Mouse (Mus musculus) testis, postnatal 14 days (tissue): ENCODE measurements around the gene Rdm1.
"Not testable (repeated sequence)": the region's sequence is repeated elsewhere in the genome, so short reads cannot be mapped to it uniquely, and the experiment has no call there.

Experiments used
- DNase-seq: peaks from one replicate; pipeline ENCODE4 v3.0.0; 2021; ENCODE audit warnings: low spot score

Gene Rdm1

DNA sequence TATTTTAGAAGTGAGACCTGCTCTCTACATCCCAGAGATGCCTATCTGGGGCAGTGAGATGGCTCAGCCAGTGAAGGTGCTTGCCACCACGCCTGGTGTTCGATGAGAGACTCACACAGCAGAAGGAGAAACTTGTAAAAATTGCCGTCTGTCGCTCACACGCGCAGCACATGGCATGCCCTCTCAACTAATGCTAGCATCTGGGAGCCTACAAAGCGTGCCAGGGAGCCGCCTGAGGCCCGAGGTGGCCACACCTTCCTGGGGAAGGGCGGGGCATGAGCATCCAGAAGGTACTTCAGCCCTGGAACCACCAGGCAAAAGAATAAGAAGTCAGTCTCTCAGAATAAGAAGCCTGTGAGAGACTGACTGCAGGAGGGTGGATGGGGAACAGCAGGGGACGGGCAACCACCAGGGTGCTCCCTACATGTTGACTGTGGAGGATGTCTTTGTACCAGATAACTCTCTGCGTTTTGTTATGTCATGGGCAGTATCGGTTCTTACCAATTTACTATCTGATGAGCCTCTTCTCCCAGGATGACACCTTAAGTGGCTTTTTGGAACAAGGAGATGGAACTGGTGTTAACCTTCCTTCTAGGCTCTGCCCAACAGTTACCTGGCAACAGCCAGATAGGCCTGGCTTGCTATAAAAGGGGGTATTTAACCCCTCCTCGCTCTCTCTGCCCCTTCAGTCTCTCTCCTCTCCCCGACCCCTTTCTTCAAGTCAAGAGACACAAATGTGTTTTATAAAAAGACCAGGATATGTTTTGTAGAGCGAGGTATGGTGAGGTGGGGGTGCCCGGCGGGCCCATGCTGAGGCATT is 9.8 kb upstream of the Rdm1 start:
- DNase-seq, result no peak

DNA sequence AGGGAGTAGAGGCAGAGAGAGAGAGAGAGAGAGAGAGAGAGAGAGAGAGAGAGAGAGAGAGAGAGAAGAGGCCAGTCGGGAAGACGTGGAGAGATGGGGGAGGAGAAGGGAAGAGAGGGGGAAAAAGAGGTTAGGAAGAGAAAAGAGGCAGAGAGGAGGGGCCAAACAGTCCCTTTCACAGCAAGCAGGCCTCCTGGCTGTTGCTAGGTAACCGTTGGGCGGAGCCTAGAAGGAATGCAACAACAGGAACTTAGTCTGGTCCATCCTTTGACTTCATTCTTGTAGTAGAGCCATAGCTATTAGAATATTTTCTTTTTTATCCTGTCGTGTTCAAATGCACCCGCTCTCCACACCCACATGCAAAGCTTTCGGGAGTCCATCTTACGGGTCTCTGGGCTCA is 9.1 kb upstream of the Rdm1 start:
- DNase-seq, result peak; percentile 58

DNA sequence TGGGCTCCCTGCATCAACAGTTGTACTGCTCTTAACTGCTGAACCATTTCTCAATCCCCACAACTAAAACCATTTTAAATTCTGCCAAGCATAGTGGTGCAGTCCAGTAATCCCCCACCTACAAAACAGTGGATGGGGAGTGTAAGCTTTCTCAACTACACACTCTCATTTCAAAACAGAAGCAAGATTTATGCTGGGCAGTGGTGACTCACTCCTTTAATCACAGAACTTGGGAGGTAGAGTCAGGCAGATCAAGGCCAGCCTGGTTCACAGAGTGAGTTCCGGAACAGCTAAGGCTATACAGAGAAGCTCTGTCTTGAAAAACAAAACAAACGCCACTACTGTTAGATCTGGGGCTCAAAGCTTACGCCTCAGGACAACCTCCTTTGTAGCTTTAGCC is 8.4 kb upstream of the Rdm1 start:
- DNase-seq, result no peak

DNA sequence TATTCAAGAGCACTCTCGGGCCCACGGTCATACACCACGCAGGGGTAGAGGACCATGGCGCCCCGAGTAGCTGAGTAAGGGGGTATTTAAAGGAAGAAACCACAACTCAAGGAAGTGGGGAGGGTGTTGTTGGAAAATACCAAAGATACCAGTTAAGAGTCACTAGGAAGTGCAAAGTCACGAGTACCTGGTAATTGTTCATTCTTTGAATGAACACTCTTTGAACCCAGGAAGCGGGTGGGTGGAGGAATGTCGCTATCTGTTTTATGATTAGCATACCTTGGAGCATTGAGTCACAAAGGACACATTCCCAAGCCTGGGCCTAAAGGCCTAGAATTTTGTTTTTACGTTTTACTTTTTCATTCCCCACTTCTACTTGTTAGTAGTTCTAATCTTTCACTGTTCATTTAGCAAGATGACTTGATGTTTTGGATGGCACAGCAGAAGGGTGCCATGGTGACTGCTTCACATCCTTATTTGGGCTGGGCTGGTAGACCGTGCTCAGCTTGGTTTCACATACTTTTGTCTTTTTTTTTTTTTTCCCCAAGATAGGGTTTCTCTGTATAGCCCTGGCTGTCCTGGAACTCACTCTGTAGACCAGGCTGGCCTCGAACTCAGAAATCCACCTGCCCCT is 6.9 kb upstream of the Rdm1 start:
- not testable (repeated sequence) for DNase-seq

DNA sequence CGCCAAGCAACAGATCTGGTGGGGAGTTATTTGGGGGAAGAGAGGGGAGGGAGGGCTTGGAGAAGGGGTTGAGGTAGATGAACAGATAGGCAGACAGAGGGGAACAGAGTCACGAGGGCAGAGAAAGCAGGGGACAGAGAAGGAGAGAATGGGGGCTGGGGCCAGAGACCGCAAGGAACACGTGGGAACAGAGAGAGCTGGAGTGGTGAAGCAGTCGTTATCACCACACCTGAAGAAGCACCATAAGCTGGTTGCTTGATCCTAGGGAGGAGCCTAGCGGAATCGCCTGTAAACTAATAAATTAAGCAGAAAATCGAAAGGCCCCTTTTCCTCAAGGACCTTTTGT is 373 bp upstream of the Rdm1 start:
- DNase-seq, result no peak

DNA sequence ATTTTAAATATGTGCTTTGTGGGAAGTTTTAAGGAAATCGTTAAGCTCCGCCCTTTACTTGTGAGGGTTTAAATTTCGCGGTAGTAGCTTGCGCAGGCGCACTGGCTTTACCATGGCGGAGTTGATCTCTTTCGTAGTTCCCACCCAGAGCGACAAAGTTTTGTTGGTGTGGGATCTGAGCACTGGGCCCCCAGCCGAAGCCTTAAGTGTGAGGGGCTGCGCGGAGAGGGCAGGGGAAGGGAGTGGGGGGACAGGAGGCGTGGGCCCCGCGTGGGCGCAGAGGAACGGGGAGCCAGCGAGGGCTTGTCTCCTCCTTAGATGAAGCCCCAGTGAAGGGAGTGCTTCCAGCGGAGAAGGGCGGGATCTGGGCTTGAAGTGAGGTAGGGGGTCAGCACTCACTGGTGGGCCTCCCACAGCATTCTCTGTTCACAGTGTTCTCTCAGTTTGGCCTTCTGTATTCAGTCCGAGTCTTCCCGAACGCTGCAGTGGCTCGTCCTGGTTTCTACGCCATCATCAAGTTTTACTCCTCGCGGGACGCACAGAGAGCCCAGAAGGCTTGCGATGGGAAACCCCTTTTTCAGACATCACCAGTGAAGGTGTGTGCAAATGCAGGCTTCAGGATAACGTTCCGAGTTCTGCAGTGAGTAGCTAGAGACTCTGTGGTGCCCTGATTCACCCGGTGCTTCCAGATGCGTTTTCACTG is 1.0 kb downstream of the Rdm1 start:
- DNase-seq, result peak; percentile 87

DNA sequence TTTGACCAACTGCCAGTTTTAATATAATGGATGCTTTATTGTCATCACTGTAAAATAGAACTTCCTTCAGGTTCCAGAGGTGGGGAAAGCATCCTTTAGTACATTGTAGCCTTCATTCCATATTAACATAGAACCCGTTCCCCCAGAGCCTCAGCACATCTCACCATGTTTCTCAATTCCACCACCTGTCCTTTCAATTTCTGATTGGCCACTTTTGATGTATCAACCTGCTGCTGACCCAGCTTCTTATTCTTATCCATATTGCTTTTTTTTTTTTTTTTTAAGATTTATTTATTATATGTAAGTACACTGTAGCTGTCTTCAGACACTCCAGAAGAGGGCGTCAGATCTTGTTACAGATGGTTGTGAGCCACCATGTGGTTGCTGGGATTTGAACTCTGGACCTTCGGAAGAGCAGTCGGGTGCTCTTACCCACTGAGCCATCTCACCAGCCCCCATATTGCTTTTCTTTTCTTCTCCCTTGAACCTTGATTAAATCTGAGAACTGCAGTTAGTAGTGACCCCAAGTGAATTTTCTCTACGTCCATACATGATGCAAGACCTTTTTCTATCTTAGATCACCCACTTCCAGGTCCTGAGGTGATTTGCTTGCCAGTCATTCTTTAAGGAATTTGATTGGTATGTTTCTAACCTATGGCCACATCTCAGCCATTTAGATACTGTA is 1.9 kb downstream of the Rdm1 start:
- not testable (repeated sequence) for DNase-seq

DNA sequence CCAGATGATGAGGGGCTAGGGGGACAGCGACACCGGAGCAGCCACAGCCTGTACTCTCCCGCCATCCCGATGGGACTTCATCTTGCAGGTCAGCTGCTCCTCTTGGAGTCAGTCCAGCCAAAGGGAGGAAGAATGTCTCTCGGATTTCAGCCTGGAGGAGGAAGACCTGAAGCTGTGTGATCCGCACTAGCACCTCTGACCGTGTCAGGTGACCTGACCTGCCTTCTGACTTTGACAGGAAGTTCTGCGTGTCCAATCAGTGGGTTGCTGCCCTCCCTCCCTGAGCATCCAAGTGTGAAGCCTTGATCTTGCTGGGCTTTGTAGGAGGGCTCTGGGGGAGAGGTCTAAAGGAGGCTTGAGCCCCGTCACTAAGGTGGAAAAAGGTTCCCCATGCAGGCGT is 8.7 kb downstream of the Rdm1 start:
- no peak for DNase-seq

DNA sequence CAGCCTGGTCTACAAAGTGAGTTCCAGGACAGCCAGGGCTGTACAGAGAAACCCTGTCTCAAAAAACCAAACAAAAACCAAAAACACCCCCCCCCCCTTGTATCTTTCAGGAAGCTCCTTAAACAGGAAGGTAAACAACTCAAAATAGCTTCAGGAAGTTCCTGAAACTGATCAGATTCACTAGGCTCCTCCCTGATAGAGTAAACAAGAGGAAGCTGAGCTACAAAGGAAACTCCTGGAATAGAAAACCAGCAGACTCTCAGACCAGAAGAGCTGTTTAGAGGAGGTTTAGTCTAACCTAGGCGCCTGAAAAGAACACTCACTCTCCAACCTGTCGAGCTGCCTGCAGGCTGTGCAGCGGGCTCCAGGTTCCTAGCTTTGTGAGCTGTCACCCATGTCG is 12.8 kb downstream of the Rdm1 start:
- no peak for DNase-seq

DNA sequence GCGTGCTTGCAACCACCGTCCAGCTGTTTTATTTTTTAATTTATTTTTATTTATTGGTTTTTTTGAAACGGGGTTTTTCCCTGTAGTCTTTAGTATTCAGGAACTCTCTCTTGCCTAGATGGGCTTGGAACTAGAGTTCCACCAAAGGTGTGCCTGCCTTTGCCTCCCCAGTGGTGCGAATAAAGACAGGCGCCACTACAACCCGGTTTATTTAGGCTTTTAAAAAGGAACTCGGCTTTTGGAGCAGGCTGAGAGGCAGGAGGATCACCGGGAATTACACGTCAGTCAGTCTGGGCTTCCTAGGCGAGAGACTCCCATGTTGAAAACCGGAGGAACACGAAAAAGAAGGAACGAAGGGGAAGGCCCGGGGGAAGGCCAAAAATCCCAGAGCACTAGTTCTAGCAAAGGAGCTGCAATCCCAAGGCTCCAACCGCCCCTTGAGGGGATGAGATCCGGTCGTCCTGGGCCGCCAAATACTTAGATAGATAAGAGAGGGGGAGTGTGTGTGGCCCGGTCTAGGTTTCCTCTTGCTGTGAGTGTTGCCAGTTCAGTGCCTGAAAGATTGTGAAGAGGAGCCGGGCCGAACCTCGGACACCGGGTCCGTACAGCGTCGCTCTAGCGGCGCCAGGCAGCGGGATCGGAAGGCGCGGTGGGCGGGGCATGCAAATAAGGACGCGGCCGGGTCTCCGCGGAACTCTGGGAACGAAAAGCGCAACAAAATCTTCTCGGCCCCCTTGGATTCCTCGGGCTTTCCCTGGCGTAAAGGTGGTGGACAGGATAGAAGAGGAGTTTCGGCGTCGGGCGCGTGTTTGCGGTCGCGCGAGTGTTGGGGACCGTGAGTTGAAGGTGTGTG is 14.1 kb downstream of the Rdm1 start:
- peak; percentile 86 for DNase-seq

DNA sequence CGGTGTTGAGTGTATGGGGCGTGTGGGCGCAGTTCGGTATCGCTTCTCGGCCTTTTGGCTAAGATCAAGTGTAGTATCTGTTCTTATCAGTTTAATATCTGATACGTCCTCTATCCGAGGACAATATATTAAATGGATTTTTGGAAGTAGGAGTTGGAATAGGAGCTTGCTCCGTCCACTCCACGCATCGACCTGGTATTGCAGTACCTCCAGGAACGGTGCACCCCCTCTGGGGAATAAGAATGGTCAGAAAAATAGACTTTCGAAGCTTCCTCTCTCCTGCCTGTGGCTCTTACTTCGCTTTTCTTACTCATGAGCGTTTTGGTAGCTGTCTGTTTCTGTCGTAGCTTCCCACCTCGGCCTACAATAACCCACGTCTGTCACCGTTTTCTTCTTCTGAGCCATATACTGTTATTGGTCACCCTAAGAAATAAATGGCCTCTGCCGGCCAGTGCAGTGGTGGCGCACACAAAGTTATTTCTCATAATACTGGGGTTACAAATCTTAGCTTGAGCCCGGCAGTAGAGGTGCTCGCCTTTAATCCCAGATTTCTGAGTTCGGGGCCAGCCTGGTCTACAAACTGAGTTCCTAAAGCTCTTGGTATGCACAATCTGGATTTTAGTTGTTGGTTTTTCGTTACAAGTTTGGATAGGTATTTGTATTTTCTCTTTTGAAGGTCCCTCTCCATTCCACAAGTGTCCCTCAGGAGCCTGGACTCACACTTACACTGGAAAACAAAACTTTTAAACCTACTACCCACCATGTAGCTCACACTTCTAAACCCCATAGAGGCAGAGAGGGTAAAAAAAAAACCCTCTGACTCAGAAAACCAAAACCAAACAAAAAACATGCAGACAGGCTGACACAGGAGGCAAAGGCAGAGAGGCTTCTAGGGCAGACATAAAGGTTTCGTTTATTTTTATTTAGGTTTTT is 15.0 kb downstream of the Rdm1 start:
- DNase-seq, result not testable (repeated sequence)

DNA sequence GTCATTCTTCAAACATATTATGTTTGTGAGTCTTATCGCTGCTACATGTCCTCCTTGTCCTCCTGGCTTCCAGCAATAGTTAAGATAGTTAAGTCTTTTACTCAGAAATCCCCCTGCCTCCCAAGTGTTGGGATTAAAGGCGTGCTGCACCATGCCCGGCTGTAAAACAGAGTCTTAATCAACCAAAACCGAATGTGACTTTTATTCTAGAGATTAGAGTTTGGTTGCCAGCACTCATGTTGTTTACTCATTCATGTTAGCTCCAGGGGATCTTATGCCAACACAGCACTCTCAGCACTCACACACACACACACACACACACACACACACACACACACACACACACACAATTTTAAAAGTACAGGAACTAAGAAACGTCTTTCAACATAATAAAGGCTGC is 15.9 kb downstream of the Rdm1 start:
- no peak for DNase-seq

DNA sequence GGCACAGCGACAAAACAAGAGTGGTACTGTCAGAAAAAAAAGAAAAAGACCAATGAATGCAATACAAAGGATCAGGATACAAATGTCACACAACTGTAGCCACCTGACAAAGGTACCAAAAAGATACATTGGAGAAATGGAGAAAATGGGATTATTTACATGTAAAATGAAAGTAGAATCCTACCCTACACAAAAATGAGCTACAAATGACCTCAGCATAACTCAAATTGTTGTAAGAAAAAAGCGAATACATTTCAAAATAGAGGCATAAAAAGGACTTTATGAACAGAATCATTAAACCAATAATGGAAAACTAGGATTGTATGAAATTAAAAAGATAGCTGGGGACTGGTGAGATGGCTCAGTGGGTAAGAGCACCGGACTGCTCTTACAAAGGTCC is 17.6 kb downstream of the Rdm1 start:
- DNase-seq, result no peak

DNA sequence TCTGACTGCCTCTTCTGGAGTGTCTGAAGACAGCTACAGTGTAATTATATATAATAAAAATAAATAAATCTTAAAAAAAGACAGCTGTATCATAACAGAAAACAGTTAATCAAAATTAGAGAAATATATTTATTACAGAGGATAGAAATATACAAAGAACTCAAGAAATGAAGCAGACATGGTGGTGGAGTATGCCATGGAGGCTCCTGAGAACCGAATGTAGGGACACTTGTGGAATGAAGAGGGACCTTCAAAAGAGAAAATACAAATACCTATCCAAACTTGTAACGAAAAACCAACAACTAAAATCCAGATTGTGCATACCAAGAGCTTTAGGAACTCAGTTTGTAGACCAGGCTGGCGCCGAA is 18.0 kb downstream of the Rdm1 start:
- not testable (repeated sequence) for DNase-seq

DNA sequence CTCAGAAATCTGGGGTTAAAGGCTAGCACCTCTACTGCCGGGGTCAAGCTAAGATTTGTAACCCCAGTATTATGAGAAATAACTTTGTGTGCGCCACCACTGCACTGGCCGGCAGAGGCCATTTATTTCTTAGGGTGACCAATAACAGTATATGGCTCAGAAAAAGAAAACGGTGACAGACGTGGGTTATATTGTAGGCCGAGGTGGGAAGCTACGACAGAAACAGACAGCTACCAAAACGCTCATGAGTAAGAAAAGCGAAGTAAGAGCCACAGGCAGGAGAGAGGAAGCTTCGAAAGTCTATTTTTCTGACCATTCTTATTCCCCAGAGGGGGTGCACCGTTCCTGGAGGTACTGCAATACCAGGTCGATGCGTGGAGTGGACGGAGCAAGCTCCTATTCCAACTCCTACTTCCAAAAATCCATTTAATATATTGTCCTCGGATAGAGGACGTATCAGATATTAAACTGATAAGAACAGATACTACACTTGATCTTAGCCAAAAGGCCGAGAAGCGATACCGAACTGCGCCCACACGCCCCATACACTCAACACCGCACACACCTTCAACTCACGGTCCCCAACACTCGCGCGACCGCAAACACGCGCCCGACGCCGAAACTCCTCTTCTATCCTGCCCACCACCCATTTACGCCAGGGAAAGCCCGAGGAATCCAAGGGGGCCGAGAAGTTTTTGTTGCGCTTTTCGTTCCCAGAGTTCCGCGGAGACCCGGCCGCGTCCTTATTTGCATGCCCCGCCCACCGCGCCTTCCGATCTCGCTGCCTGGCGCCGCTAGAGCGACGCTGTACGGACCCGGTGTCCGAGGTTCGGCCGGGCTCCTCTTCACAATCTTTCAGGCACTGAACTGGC is 18.7 kb downstream of the Rdm1 start:
- DNase-seq, result peak; percentile 74

DNA sequence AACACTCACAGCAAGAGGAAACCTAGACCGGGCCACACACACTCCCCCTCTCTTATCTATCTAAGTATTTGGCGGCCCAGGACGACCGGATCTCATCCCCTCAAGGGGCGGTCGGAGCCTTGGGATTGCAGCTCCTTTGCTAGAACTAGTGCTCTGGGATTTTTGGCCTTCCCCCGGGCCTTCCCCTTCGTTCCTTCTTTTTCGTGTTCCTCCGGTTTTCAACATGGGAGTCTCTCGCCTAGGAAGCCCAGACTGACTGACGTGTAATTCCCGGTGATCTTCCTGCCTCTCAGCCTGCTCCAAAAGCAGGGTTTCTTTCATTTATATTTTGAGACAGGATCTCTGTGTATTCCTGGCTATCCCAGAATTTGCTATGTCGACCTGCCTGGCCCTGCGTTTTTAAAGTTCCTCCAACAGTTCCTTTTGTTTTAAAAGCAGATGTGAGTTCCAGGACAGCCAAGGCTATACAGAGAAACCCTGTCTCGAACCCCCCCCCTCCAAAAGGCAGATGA is 19.3 kb downstream of the Rdm1 start:
- not testable (repeated sequence) for DNase-seq

DNA sequence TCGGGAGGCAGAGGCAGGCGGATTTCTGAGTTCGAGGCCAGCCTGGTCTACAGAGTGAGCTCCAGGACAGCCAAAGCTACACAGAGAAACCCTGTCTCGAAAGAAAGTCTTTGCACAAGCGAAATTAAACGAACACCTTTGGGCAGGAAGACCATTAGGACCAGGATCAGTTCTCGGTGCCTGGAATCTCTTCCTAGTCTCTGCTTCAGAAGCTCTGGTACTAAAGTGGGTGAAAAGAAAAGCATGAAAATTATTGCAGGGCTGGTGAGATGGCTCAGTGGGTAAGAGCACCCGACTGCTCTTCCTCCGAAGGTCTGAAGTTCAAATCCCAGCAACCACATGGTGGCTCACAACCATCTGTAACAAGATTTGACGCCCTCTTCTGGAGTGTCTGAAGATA is 20.1 kb downstream of the Rdm1 start:
- DNase-seq, result not testable (repeated sequence)

DNA sequence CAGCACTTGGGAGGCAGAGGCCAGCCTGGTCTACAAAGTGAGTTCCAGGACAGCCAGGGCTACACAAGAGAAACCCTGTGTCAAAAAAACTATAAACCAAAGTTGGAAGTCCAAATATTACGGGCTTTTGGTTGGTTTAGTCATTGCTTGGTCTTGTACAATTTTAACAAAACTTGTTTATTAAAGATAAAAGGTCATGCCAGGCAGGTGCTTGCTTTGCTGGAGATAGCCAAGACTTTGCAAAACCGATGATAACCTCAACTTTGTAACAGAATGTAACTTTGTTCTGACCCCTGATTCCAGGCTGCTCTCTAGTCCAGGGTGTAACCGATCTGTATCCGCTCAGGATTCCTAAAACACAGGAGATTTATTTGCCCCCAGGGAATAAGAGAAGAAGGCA is 29.4 kb downstream of the Rdm1 start:
- DNase-seq, result no peak

DNA sequence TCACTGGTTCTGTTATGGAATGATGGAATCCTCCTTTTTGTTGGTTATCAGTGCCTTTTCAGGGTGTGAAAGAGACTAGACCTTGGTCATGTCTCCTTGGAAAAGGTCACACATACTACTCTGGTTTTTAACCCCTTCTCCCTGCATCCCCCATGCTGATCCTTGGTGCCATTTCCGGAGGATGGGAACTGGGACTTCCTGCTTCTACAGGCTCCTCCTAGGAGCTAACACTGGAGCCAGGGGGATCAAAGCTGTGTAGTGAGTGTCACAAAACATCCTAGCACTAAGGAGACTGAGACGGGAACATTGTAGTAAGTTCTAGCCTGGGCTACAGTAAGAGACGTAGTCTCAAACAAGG is 30.5 kb downstream of the Rdm1 start:
- no peak for DNase-seq
